Mouse (Mus musculus): Measurements from ENCODE around the gene Wwox. TPM values are rescaled to one million over a fixed set of nuclear protein-coding genes. Genes with fewer than 3 reads are reported as not detected.

Wwox gene
- total and polyA plus RNA-seq, 3 experiments: 7.8 to 11.5 (median 9.1) TPM

DNA sequence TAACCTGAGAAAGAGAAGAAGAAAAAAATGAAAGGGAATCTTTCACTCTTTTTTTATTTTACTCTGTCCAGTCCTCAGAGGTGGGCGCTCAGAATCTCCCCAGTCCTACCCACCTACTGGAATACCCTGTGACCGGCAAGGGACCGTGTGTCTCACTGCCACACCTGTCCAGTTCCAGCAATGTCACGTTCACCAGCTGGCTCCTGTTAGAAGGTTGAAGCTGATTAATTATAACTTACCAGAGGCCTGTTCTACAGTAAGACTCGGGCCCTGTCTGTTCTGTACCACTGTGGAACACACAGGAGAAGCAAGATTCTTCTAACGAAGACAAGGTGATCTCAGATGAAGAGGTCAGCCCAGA is 334.9 kb downstream of the Wwox start:
- H3K9me3 ChIP-seq (replicated peaks; ENCODE audit: low read length): no peaks in the 10 kb centered on the region
- DNase-seq (ENCODE audit: extremely low read depth): no peak
- H3K4me2 ChIP-seq (ENCODE audit: insufficient read depth, low read depth, poor library complexity, severe bottlenecking): no peak overlapping the region
- H3K27me3 ChIP-seq (replicated peaks): no peaks in the 10 kb centered on the region
- H3K79me2 ChIP-seq (replicated peaks; ENCODE audit: control insufficient read depth, extremely low read depth, insufficient read depth, poor library complexity, severe bottlenecking): no peaks in the 10 kb centered on the region
- H3K36me3 ChIP-seq (replicated peaks in 1 of 2; ENCODE audit: control insufficient read depth in 1 of 2, insufficient read depth in 1 of 2, low read length in 1 of 2): no peaks in the 10 kb centered on the region
- in situ Hi-C loops (cut with MboI; ENCODE audit: low pct_ligation_motif_present, low pct_unique_long_range_greater_than_20kb, low sequenced_read_pairs): loop anchor here (10.0 to 25.0 kb wide), 2 partner anchors 200 to 237 kb away; no protein-coding TSS in a partner anchor
- dilution Hi-C loops (cut with MboI; ENCODE audit: extremely low pct_ligation_motif_present, extremely low pct_unique_long_range_greater_than_20kb, low sequenced_read_pairs): no loop called here
- no peak overlapping the region for H3K27ac ChIP-seq (ENCODE audit: insufficient read depth, low read depth)
- TF ChIP-seq CTCF (conservative IDR thresholded peaks at IDR 0.05 in 1 of 2, IDR thresholded peaks at IDR 0.05 in 1 of 2; ENCODE audit: low read depth in 2 of 2, low read length in 2 of 2) (no peak), IRF4 (IDR thresholded peaks at IDR 0.05; ENCODE audit: low read depth, low read length) (no peak), TBP (conservative IDR thresholded peaks at IDR 0.05; ENCODE audit: low read depth, low read length) (no peak), RAD21 (IDR thresholded peaks at IDR 0.05; ENCODE audit: low read depth, low read length) (no peak), ELF1 (IDR thresholded peaks at IDR 0.05; ENCODE audit: low read depth, low read length) (no peak), NRF1 (IDR thresholded peaks at IDR 0.05; ENCODE audit: low read depth, low read length) (no peak), USF2 (conservative IDR thresholded peaks at IDR 0.05; ENCODE audit: low read depth, low read length) (no peak), UBTF (IDR thresholded peaks at IDR 0.05; ENCODE audit: low read depth, low read length) (no peak), MYC (IDR thresholded peaks at IDR 0.05; ENCODE audit: low read depth, low read length) (no peak), JUND (conservative IDR thresholded peaks at IDR 0.05; ENCODE audit: low read depth, low read length) (no peak), MAX (IDR thresholded peaks at IDR 0.05; ENCODE audit: low read length) (no peak), ZMIZ1 (IDR thresholded peaks at IDR 0.05; ENCODE audit: low read depth, low read length) (no peak), TCF12 (IDR thresholded peaks at IDR 0.05; ENCODE audit: low read depth, low read length) (no peak), POLR2A (IDR thresholded peaks at IDR 0.05; ENCODE audit: low read depth, low read length) (no peak), SIN3A (IDR thresholded peaks at IDR 0.05; ENCODE audit: low read length) (no peak), HCFC1 (IDR thresholded peaks at IDR 0.05; ENCODE audit: low read depth, low read length) (no peak), BHLHE40 (IDR thresholded peaks at IDR 0.05; ENCODE audit: low read depth, low read length) (no peak)
- H3K4me1 ChIP-seq (ENCODE audit: control insufficient read depth in 1 of 2, insufficient read depth in 2 of 2): no peaks in the 10 kb centered on the region
- no peak overlapping the region for H3K9ac ChIP-seq (ENCODE audit: insufficient read depth, low read depth)
- H3K4me3 ChIP-seq (replicated peaks in 1 of 3; ENCODE audit: low read depth in 2 of 3, low read length in 2 of 3, poor library complexity in 1 of 3): no peak overlapping the region

DNA sequence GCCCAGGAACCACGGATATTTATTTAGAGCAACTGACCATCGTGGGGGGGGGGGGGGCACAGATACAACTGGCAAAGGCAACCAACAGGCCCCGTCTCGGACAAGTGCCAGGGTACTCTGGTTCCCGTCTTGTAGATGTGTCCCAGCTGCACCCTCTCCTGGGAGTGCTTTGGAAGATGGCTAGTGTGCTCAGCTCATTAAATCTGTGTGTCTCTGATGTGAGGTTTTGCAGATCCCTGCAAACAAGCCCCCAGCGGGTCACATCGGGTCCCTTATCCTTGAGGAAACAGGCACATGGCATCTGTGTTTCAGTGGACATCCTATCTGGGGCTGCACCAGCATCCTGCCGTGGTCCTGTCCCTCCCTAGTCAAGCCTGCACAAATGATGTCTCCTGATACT is 336.1 kb downstream of the Wwox start:
- dilution Hi-C loops (cut with MboI; ENCODE audit: extremely low pct_ligation_motif_present, extremely low pct_unique_long_range_greater_than_20kb, low sequenced_read_pairs): no loop called here
- H3K4me2 ChIP-seq (ENCODE audit: insufficient read depth, low read depth, poor library complexity, severe bottlenecking): no peak overlapping the region
- TF ChIP-seq JUN (IDR thresholded peaks at IDR 0.05; ENCODE audit: insufficient read depth, low read depth, low read length): no peak
- no peaks in the 10 kb centered on the region for H3K79me2 ChIP-seq (replicated peaks; ENCODE audit: control insufficient read depth, extremely low read depth, insufficient read depth, poor library complexity, severe bottlenecking)
- H3K36me3 ChIP-seq (replicated peaks in 1 of 2; ENCODE audit: control insufficient read depth in 1 of 2, insufficient read depth in 1 of 2, low read length in 1 of 2): no peaks in the 10 kb centered on the region
- H3K27me3 ChIP-seq (replicated peaks): no peaks in the 10 kb centered on the region
- no peak overlapping the region for H3K4me3 ChIP-seq (replicated peaks in 1 of 3; ENCODE audit: low read depth in 2 of 3, low read length in 2 of 3, poor library complexity in 1 of 3)
- no peak for DNase-seq (ENCODE audit: extremely low read depth)
- H3K4me1 ChIP-seq (ENCODE audit: control insufficient read depth in 1 of 2, insufficient read depth in 2 of 2): no peaks in the 10 kb centered on the region
- in situ Hi-C loops (cut with MboI; ENCODE audit: low pct_ligation_motif_present, low pct_unique_long_range_greater_than_20kb, low sequenced_read_pairs): loop anchor here (10.0 kb wide), 1 partner anchor 199 kb away; no protein-coding TSS in a partner anchor
- H3K9me3 ChIP-seq (replicated peaks; ENCODE audit: low read length): no peaks in the 10 kb centered on the region
- H3K9ac ChIP-seq (ENCODE audit: insufficient read depth, low read depth): no peak overlapping the region
- no peak overlapping the region for H3K27ac ChIP-seq (ENCODE audit: insufficient read depth, low read depth)
